Mouse (Mus musculus): ENCODE data around the gene Specc1l.

Gene Specc1l

GRCm38 (mm10) chr10:75222611-75222998 is 10.7 kb downstream of the Specc1l start:
- in situ Hi-C loops (cut with MboI, MseI): no loop called here

DNA sequence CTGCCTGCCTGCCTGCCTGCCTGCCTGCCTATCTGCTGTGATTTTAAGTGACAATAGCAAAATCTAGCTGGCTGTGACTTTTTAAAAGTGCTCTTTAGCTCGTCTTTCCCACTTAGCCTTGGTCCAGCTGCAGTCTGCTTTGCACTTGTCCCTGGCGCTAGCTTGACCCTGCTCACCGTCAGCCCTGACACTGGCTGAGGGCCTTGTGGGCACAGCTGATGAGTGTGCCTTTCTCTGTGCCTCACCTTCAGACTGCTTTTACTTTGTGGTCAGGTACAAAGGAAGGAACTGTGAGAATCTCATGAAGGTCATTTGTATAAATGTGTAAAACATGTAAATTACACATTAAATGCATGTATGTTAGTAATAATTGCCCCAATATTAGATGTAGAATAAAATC is 12.3 kb downstream of the Specc1l start:
- in situ Hi-C loops (cut with MboI, MseI): no loop called here

DNA sequence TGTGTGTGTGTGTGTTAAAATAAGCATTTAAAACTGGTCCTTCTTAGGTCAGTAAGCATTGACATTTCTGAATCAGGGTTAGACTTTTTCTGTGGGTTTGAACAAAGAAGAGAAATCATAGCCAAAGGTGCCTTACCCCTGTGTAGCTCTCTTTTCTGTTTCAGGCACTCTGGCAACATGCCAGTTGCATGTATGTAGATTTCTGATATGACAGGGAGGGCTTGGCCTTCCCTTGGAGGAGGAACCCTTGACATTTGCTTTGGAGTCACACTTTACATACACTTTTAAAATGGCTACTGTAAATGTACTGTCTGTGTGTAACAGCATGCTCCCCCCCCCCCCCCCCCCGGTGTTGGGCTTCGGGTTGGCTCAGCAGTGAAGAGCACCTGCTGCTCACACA is 12.8 kb downstream of the Specc1l start:
- in situ Hi-C loops (cut with MboI, MseI): no loop called here

DNA sequence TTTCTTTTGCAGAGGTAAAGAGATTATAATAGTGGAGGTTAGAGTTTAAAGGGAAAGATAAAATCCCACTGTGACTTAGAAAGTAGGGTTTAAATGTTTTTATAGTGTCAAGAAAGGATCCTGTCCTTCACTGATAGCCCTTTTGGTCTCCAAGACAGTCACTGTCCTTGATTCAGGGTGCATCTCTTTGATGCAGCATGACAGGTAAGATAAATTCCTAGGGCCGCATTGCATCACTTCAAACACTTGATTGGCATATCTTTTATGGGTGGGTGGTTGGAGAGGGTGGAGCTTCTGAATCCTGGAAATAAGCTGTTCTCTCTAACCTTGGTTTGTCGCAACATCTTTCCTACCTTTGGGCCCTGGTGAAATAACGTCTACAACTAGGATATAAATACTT is 15.5 kb downstream of the Specc1l start:
- in situ Hi-C loops (cut with MboI, MseI): no loop called here

GRCm38 (mm10) chr10:75230572-75230971 is 18.7 kb downstream of the Specc1l start:
- in situ Hi-C loops (cut with MboI, MseI): no loop called here

- in situ Hi-C loops (cut with MboI, MseI): no loop called here
Observed at GRCm38 (mm10) chr10:75231876-75232275, 20.0 kb downstream of the Specc1l start.

GRCm38 (mm10) chr10:75232612-75233155 is 20.8 kb downstream of the Specc1l start:
- in situ Hi-C loops (cut with MboI, MseI): no loop called here

GRCm38 (mm10) chr10:75233489-75233888 is 21.6 kb downstream of the Specc1l start:
- in situ Hi-C loops (cut with MboI, MseI): no loop called here

DNA sequence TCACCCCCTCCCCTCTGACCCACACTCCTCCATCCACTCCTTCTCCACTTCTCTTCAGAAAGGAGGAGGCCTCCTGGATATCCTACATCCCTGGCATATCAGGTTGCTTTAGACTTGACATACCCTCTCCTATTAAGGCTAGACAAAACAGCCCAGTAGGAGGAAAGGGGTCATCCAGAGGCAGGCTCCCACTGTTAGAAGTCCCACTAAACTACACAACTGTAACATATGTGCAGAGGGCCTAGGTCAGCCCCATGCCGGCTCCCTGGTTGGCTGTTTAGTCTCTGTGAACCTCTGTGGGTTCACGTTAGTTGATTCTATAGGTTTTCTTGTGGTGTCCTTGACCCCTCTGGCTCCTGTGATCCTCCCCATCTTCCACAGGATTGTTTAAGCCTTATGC is 23.9 kb downstream of the Specc1l start:
- in situ Hi-C loops (cut with MboI, MseI): no loop called here

- in situ Hi-C loops (cut with MboI, MseI): no loop called here
Observed at GRCm38 (mm10) chr10:75236156-75236555, 24.3 kb downstream of the Specc1l start.

GRCm38 (mm10) chr10:75237166-75237565 is 25.3 kb downstream of the Specc1l start:
- in situ Hi-C loops (cut with MboI, MseI): no loop called here

DNA sequence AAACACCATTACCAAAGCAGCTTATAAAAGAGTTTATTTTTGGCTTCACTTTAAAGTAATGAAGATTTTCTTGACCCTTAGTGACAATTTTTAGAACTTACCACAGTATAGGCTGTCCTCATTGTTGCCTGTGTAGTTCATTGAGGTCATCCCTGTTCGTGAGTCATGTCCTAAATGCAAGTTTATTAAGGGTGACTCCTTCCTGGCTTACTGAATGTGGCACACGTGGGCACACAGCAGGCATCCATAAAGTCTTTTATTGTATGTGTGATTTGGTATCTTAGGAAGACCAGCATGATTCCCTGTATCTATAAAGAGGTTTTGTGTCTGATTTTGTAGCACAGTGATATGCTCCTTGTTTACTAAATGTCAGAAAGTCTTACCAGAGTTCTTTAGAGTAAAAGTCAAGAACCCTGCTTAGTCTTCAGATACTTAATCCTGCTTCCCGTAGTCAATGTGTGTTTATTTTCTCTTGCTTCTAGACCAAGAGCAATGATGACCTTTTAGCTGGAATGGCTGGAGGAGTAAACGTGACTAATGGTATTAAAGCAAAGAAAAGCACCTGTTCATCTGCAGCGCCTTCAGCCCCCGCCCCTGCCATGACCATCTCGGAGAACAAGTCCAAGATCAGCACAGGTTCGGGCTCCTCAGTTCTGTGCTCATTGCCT is 28.8 kb downstream of the Specc1l start:
- in situ Hi-C loops (cut with MboI, MseI): no loop called here

- in situ Hi-C loops (cut with MboI, MseI): loop anchor here (5.0 kb wide), 2 partner anchors 59 to 64 kb away; no protein-coding TSS in a partner anchor
Observed at GRCm38 (mm10) chr10:75245806-75246205, 33.9 kb downstream of the Specc1l start.

GRCm38 (mm10) chr10:75246331-75246730 is 34.5 kb downstream of the Specc1l start:
- in situ Hi-C loops (cut with MboI, MseI): loop anchor here (5.0 kb wide), 2 partner anchors 59 to 64 kb away; no protein-coding TSS in a partner anchor

DNA sequence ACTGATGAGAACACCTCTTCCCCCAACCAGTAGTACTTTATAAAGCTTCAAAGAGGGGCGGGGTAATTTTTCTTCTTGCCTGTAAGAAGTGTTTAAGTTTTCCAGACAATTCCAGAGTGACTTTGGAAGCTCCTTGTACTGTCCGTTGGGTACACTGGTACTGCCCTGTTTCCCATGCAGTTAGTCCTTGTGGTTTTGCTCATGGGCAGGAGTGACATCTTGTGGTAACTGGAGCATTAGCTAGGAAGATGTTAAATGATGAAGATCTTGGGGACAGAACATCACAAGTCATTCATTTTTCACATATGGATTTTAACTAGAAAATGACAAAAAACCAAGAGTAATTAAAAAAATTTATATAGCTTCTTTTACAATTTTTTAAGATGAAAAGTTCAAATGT is 39.1 kb downstream of the Specc1l start:
- in situ Hi-C loops (cut with MboI, MseI): no loop called here

GRCm38 (mm10) chr10:75252301-75253022 is 40.6 kb downstream of the Specc1l start:
- in situ Hi-C loops (cut with MboI, MseI): no loop called here

GRCm38 (mm10) chr10:75255091-75255490 is 43.2 kb downstream of the Specc1l start:
- in situ Hi-C loops (cut with MboI, MseI): no loop called here

DNA sequence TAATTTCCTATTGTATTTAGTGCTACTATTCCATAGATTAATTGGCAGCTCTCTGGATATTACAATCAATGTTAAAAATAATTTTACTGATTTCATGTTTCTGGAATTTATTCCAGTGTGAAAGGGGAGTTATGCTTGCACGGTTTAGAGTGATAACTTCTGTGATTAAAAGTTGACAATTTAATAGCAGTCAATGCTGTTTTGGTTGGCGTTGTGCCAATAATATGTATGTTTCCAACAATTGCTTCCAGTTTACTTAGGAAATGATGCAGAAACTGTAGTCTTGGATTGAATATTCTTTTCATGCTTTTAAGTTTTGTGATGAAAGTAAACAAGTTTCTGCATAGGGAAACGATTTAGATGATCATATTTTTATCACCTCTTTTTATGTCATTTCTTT is 45.5 kb downstream of the Specc1l start:
- in situ Hi-C loops (cut with MboI, MseI): no loop called here

GRCm38 (mm10) chr10:75258241-75258640 is 46.4 kb downstream of the Specc1l start:
- in situ Hi-C loops (cut with MboI, MseI): no loop called here

GRCm38 (mm10) chr10:75261268-75261667 is 49.4 kb downstream of the Specc1l start:
- in situ Hi-C loops (cut with MboI, MseI): no loop called here

DNA sequence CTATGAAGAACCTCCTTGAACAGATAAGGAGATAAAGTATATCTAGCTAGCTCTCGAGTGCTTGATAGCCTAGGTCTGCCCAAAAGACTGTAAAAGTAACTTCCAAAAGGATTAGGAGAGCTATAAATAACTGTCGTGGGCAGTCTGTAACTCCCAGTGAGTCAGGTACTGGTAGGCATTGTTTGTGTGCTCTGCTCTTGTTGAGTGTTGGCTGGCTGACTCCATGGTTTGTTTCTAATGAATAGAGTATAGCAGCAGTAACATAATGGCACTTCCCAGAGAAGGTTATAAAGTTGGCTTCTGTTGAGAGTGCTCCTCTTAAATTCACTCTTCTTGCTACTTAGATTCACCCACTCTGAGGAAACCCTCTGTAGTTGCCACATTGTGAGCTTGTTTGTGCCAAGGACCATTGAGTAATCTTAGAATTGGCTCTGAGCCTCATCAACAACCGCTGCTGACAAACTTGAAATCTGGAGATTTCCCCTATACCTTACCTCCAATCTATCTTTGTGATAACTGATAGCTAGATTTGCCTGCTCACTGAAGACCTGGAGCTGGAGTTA is 53.2 kb downstream of the Specc1l start:
- in situ Hi-C loops (cut with MboI, MseI): no loop called here

- in situ Hi-C loops (cut with MboI, MseI): no loop called here
Observed at GRCm38 (mm10) chr10:75273020-75273419, 61.1 kb downstream of the Specc1l start.
